Mouse (Mus musculus) heart, adult 2 months (tissue): ENCODE measurements around the gene Fhit.

ENCODE experiments used
- CTCF ChIP-seq: fragments of 200-600 bp; IDR thresholded peaks from 2 replicates; pipeline ENCODE4 v1.8.1; 2022; ENCODE audit warnings: antibody characterized with exemption, mild to moderate bottlenecking, moderate library complexity
- EP300 ChIP-seq: fragments of 200-500 bp; IDR thresholded peaks from 2 replicates; pipeline ENCODE4 v1.6.1; 2011; ENCODE audit warnings: low read depth, low read length, control low read depth; ENCODE audit not compliant: insufficient read depth
- POLR2A ChIP-seq: fragments of 200-500 bp; IDR thresholded peaks from 2 replicates; pipeline ENCODE4 v1.6.1; 2011; ENCODE audit warnings: mild to moderate bottlenecking, low read depth, low read length, control low read depth; ENCODE audit not compliant: insufficient read depth

DNA sequence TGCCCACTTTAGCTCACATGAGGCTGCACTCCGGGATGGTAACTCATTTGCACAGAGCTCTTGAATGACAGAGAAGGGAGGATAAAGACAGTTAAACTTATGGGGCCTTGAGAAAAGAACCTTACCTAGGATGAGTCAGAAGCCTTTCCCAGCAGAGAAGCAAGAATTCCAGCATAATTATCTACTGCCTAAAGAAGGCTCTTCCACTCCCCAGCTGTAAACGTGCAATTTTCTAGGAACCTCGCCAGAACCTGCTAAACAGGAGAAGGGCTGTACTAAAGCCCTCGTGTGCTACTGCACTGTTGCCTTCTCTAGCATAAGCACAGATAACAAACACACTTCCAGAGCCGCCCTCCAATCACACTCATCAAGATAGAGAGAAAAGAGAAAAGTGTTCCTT lies 709.6 kb downstream of the Fhit start:
- TF ChIP-seq CTCF (no peak), POLR2A (no peak), EP300 (no peak)
